Mouse (Mus musculus) urinary bladder, postnatal 10 days (tissue): Measurements from ENCODE around the gene Srgap1.

Experiments used
- DNase-seq: peaks from one replicate; pipeline ENCODE4 v3.0.0; 2022; ENCODE audit warnings: low spot score

Srgap1 gene

GRCm38 (mm10) chr10:121882461-121882860 is 164.7 kb downstream of the Srgap1 start:
- no peak for DNase-seq

DNA sequence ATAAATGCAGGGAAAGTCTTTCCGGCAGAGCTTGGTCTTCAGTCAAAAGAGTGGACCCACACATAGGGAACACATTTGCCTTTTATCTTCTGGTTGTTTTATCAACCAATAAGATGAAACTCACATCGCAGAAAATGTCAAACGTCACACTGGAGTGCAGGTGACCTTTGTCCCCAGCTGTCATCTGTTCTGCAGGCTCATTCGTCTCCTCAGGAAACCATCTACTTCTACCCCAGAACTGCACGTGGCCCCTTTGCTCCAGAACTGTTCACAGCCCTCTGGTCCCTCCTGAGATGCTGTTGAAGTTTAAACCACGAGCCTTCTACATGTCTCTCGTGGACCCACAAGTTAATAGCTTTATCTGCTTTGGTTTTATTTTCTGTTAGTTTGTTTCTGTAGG is 168.3 kb downstream of the Srgap1 start:
- no peak for DNase-seq

- no peak for DNase-seq
Observed at GRCm38 (mm10) chr10:121877906-121878305, 169.2 kb downstream of the Srgap1 start.

GRCm38 (mm10) chr10:121873063-121873489 is 174.0 kb downstream of the Srgap1 start:
- no peak for DNase-seq

DNA sequence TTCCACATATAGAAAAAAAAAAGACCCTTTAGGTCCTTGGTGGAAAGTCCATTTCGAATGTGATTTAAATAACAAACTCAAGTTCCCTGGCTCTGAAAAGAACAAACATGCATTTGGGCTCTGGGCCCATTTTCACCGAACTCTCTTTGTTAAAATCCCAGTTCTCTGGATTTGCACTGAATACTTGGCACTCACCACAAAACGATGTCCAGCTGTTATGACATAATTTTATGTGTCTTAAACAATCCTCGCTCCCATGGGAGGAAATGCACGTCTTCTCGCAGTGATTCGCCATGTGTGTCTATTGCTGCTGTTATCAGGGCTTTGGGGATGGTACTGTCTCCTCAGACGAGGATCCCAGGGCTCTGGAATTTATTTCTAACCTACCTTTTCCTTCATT is 177.2 kb downstream of the Srgap1 start:
- DNase-seq: no peak

- DNase-seq: no peak
Observed at GRCm38 (mm10) chr10:121868255-121868654, 178.9 kb downstream of the Srgap1 start.

DNA sequence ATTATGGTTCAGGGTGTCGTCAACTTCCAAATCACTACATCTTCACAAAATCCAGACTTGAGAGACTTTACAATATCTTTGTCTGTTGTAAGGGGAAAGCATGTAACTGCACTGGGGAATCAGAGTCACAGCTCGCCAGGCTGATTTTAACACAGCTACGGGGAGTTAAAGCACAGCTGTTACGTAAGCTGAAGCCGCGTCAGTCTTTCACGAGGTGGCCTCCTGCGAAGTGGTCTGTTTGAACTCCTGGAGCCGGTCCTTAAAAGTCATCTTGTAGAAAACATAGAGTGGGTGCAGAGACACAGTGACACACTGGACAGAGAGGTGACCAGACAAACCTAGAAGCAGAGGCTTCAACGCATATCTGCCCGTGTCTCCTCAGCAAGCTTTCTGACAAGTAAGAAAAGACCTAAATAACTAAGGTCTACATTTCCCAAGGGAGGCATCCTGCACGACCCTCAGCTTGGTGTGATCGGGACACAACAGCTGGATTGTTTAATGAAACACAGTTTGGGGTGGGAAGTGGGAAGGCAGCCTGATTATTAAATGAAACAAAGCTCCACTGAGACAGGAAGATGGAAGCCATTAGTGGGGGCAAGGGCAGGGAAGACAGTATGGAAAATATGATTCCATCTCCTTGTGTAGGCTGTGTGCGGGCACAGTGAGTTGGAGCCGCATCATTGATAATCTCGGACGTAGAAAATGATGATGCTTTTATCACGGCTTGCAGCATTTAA is 181.4 kb downstream of the Srgap1 start:
- no peak for DNase-seq

GRCm38 (mm10) chr10:121860924-121861323 is 186.2 kb downstream of the Srgap1 start:
- no peak for DNase-seq

DNA sequence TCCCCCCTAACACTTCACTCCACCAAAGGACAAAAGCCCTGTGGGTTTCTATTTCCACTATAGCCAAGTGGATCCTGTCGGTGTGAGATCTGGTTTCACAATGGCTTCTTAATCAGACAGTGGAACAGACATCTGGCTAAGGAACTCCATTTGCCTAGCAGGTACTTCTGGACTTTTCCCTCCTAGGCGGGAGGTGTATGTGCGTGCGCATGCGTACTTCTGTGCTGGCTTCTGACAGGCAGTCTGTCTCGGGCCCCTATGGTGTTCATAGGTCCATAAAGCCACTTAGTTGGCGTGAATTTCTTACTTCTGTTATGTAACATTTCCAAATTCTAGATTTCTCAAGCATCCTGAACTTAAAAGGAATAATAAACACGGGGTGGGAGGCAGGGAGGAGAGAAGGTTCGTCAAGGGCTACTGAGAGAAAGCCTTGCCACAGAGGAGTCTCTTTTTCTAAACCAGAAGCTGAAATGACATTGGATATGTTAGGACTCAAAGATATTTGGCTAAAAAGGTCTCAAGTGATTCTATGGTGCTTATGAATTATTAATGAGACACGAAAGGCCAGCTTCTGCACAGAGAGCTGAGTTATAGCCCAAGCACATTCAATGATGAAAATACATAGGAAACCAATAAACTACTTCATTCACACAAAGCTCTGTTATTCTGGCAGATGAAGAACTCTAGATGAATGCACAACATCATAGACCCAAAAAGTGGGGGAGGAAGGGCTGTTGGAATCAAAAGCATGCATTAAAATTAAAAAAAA is 187.1 kb downstream of the Srgap1 start:
- DNase-seq: no peak

GRCm38 (mm10) chr10:121858911-121859310 is 188.2 kb downstream of the Srgap1 start:
- DNase-seq: no peak

DNA sequence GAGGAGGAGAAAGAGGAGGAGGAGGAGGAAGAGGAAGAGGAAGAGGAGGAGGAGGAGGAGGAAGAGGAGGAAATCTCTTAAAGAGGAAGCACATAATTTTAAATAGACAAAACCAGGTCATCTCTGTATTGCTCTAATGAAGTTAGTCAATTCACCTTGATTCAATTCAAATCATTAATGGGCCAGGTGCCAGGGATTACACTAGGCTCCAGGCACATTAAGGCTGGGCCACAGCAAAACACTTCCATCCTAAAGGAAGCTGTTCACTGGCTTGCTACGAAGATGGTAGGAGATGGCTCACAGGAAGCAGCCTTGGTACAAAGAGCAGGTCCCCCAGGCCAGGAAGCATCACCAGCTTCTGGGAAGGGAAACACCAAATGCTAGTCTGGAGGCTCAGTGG is 189.0 kb downstream of the Srgap1 start:
- no peak for DNase-seq

DNA sequence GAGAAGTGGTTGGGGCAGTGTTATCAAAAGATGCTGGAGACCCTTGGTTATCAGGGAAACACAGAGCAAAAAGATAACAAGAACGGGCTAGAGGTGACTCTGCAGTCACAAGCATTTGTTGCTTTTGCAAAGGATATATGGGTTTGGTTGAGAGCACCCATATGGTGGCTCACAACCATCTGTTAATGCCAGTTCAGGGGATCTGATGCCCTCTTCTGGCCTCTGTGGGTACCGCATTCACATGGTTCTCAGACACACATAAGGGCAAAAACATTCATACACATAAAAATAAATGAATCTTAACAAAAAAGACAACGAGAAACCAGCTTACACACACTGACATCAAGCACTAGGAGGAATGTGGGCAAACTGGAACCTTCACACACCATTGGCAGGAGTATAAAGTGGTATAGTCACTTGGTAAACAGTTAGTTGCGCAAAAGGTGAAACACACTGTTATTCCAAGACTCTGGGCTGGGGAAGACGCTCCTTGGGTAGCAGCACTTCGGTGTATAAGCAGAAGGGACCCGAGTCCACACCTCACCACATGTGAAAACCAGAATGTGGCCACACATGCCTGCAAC is 191.2 kb downstream of the Srgap1 start:
- no peak for DNase-seq

- DNase-seq: no peak
Observed at GRCm38 (mm10) chr10:121853385-121853808, 193.7 kb downstream of the Srgap1 start.

- no peak for DNase-seq
Observed at GRCm38 (mm10) chr10:121849496-121849895, 197.6 kb downstream of the Srgap1 start.

DNA sequence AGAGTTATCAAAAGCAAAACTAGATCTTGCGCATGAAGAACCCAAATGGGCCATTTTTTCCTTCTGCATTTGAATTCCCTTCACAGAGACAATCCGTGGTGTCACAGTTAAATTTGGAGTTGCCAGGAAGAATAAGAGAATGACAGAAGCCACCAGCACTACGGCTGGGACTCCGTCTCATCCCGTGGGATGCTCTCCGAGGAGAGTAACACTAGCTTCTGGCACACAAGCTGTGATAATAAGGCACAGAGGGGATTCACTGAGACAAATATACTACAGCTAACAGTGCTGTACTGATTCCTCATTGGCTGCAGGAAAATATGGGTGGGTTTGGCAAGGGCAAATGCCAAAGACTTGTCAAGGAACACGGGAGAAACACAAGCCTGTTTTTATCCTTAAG is 201.4 kb downstream of the Srgap1 start:
- no peak for DNase-seq

- DNase-seq: no peak
Observed at GRCm38 (mm10) chr10:121837166-121837898, 209.8 kb downstream of the Srgap1 start.

DNA sequence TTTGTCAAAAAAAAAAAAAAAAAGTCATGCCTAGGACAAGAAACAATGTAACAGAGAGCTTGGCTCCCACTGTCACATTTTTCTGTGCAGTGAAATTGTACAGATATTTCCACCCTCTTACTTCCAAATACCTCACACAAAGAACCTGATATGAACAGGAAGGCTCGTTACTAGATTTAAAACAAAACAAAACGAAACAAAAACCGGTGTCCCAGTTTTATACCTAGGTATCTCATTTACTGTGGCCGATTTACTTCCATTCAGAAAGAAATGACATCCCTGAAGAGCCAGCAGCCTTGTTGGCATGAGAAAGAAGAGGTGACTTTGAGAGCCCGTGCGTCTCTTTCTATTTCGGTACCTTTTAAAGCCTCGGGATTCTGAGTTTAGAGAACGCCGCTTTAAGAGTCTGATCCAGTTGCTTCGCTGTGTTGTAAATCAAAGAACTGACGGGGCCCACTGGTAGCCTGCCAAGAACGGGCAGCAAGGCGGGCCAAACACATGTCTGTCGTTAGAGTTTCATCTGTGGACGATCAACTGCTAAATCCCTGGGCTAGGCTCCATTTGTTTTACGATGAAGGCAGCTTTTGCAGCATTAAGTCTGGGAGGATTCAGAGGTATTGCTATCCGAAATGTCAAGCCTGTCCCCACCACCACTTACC is 210.5 kb downstream of the Srgap1 start:
- DNase-seq: peak; percentile 43

DNA sequence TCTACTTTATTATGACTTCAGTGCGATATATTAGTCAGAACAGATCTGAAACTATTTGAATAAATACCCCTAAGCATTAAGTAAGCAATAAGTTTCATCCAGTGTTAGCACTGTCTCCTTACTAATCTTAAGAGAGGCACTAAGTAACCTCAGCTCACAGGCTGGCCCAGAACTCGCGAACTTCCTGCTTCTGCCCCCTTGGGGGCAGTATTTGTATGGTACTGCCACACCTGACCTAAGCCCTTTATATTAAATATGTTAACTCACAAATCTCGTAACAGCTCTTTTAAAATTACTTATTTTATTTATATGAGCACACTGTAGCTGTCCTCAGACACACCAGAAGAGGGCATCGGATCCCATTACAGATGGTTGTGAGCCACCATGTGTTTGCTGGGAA is 213.7 kb downstream of the Srgap1 start:
- DNase-seq: no peak

DNA sequence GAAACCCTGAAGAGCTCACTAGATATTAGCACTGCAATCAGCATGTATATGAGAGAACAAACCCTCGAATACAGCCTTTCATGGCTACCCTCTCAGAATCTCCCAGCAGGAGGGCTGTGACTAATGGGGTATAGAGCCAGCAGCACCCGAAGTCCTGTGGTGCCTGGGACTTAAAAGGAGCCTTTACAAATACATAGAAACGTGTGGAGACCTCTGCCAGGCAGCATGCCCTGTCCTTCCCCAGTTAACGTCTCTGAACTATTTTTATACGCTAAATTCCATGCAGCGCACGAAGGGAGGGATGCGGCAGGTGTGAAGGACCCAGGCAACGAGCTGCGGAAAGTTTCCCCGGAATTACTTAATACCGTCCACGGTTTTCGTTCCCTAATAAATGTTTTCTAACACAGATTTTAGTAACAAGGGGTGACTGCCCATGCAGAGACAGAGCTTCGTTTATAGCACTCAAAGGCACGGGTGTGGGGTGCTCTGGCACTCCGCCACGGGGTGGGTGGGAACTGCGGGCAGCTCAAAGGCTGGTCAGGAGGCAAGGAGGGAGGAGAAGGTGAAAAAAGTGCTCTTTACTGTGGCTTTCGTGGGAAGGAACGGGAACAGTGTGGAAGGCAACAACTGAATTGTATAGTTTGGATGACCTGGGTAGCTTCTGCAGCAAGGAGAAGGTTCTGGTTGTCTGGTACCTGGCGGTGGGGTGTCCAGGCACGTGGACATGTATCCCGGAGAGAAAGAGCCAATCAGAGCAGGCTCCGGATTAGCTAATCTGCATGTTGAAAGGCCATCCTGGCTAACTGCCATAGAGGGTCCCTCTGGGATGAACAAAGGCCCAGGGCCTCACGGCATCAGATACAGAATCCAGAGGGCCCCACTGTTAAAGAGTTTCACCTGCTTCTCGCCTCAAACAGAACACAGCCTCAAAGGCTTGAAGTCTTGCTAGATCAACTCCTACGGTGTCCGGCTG is 216.5 kb downstream of the Srgap1 start:
- no peak for DNase-seq

GRCm38 (mm10) chr10:121829800-121830303 is 217.3 kb downstream of the Srgap1 start:
- DNase-seq: no peak
